Mouse (Mus musculus) retina, adult 2 months (tissue): ENCODE measurements at regions not wholly inside any gene's neighbourhood (a gene's known extent, or its start where the extent isn't known, plus 50 kb on each side); places are given as distances from the start of the nearest gene placed in this dataset.

ENCODE experiments used
- DNase-seq: peaks from one replicate; pipeline ENCODE4 v3.0.0-alpha.2; 2012; ENCODE audit warnings: low read depth, low spot score

GRCm38 (mm10) chr3:18932983-18933726 is 695.3 kb downstream of the 1700064H15Rik start:
- DNase-seq, result no peak

GRCm38 (mm10) chr3:18934891-18935290 is 693.6 kb downstream of the 1700064H15Rik start:
- no peak for DNase-seq

DNA sequence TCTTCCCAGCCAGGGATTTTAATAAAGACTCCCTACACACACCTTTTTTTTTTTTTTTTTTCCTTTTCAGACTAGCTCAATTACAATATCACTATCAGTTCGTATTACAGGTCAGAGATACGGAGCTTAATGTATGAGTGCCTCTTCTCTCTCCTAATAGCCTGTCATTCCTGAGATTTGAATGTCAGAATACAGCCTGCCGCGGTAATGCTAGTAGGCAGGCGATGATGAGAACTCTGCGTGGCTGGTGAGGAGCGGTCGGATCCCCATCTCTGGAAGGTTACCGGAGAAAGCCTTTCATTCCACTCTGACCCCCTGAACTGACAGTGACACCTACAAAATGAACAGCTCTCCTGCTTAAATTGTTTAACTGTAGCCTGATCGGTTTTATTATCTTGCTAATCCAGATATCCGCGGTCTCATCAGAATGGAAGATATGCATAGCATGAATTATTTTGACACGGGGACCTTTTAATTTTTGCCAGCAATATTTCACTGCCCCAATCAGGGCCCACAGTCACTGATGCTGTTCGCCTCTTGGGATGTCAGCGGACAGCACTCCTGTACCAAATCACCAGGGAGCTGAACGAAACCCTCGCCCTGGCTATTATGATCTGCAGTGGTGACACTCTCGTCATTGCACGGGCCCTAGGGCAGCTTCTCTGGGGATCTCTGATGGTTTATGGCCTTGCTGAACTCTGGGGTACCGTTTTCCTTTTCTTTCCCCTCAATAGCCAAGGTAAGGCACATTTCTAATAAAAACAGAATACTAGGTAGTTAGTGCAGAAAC is 690.9 kb downstream of the 1700064H15Rik start:
- DNase-seq, result no peak

- no peak for DNase-seq
Measured at GRCm38 (mm10) chr3:18941301-18942177, 686.9 kb downstream of the 1700064H15Rik start.

GRCm38 (mm10) chr3:18960341-18960740 is 668.1 kb downstream of the 1700064H15Rik start:
- no peak for DNase-seq

- no peak for DNase-seq
Measured at GRCm38 (mm10) chr3:18988662-18989061, 639.8 kb downstream of the 1700064H15Rik start.

DNA sequence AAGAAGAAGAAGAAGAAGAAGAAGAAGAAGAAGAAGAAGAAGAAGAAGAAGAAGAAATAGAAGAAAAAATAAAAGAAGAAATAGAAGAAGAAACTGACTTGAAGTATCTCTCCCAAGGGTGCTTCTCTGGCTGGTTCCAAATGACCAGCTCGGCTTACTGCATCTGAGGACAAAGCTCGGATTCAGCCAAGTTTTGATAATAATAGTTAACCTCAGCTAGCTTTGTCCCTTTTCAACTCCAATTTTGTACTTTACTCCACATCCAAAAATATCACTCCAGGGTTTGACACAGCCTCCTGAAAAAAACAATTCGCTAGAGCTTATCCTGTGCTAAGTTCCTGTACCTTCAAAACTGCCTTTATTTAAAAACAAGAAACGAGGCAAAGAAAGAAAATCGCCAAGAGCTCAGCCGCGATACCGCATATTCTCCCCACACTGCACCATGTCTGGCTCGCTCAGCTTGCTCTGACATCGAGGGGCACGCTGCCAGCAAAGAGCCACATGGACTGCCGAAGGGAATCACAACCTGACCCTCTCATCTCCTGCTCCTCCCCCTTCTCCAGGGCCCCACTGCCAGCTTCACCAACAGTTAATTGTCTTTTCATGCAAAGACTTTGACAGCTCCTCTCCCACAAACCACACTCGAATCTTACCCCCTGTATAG is 638.8 kb downstream of the 1700064H15Rik start:
- peak; percentile 13 for DNase-seq

- DNase-seq, result no peak
Measured at GRCm38 (mm10) chr3:19000179-19000578, 628.3 kb downstream of the 1700064H15Rik start.

- DNase-seq, result no peak
Measured at GRCm38 (mm10) chr3:19002056-19002455, 626.4 kb downstream of the 1700064H15Rik start.

- no peak for DNase-seq
Measured at GRCm38 (mm10) chr3:19004792-19005191, 623.7 kb downstream of the 1700064H15Rik start.

DNA sequence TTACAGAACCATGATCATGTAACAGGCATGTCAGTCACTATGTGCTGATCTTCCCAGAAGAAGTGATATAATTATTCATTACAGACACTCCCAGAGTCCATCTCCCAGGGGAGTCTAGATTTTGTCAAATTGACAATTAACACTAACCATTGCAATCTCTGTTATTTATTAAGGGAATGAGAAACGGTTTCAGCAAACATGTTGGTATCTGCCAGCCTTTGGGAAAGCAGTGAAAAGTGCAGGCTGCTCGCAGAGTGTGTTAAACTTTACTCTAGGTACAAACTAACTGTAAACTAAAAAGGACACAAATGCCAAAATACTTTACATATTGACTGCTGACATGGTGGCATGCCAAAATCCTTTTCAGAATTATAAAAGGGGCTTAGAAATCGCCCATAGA is 583.9 kb downstream of the 1700064H15Rik start:
- DNase-seq, result no peak

DNA sequence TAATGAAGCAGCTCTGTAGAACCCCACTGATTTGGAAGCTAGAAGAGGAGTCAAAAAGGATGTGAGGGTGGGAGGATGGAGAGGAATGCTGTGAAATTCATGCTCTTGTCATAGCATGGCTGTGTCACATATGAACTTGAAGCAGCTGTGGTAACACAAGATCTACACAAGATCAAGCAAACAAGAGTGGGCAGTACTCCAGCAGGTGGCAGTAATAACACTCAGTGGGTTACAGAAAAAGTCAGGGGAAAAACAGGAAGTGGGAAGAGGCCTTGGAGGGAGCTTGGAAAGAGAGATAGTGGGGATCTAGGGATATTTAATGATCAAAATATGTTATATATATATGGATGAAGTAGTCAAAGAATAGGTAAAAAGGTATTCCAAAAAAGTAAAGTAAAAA is 582.5 kb downstream of the 1700064H15Rik start:
- DNase-seq, result no peak

GRCm38 (mm10) chr3:19046610-19047009 is 581.9 kb downstream of the 1700064H15Rik start:
- no peak for DNase-seq

DNA sequence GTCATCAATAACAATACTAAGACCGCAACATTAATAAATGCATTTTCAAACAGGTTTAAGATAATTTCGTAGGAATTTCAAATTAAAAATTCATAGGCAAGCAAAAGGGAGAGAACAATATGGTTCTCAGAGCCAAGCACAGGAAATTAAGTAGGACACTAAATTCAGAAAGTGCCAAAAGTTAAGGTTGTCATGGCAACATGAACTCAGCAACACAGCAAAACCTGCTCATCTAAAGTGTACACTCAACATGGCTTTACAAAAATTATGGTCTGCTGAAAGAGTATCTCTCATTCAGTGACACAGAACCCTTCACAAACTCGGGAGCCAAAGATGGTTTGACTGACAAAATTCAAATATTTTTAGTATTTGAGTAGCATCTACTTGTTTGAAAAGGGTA is 572.5 kb downstream of the 1700064H15Rik start:
- no peak for DNase-seq

DNA sequence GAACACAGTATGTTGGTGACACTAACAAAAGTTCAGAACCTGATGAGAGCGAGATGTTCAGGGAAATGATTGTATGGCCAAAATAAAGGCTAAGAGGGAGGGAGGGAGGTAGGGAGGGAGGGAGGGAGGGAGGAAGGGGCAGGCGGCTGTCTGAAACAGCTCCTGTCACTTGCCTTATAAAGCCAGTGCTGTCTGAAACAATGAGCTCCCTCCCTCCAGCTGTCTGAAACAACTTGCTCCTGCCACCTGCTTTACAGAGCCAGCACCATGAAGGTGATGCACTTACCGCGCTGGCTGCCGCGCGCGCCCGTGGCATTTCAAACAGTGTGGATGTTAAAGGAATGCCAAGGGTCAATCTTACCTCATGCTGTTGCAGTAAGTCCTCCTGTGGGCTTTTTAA is 571.9 kb downstream of the 1700064H15Rik start:
- no peak for DNase-seq

DNA sequence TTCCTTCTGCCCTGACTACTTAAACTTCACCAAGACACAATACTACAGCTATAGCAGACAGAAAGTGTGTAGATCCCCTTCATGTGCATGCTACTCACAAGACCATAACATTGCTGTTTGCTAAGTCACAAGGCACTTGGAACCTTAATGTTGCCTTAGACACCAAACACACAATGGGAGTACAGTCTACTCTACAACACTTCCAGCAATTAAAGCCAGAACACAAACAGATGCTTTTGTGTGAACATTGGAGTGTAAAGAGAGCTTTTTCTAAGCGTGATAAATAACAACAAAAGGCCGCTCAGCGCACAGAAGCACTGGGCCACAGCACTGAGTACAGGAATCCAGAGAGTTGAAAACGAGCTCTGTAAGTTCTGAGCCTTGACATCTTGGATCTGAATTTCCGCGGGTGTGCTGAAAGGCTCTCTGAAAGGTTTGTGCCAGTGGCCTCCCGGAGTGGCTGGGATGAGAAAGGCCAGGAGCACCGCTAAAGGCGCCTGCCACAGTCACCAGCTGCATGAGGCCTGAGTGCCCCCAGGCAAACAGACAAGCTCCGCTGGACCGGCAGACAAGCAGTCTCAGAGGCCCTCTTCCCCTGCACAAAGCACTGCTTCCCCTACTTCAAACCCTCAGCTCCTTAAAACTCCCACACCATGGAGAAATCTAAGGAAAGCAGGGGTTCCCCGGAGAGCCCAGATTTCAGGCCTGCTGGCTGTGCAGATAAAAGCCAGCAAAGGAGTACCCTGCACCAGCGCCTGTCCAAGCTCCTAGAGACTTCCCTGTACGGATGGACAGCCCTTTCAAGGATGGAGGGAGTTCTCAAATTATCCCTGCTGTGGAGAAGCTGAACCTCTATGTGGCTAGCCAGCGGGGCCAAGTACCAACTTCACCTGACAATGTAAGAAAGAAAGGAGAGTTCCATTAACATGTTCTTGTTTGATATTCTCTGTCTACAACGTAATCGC is 568.3 kb downstream of the 1700064H15Rik start:
- DNase-seq, result no peak

DNA sequence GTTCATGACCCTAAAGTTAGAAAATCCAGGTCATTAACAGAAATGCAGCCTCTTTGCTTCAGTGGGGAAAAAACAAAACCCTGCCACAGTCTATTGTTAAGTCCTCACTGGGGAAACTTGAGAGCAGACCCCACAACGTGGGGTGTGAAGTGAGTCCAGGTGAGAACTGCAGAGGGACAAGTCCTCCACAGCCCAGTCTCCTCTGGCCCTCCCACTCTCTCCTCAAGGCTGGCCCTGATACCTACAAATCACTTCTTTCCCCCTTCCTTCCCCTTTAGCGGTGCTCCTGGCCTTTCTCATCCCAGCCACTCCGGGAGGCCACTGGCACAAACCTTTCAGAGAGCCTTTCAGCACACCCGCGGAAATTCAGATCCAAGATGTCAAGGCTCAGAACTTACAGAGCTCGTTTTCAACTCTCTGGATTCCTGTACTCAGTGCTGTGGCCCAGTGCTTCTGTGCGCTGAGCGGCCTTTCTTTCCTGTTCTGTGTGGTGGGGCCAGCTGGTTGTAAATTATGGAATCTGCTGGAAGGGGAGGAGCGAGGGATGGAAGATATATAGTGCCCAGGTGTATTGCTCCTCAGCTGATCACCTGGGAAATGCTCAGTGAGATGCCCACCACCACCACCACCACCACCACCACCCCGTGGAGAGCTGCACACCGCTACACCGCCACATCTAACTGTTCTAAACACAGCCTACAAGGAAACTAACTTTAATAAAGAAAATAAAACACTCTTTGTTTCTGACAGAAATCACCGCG is 566.8 kb downstream of the 1700064H15Rik start:
- no peak for DNase-seq

DNA sequence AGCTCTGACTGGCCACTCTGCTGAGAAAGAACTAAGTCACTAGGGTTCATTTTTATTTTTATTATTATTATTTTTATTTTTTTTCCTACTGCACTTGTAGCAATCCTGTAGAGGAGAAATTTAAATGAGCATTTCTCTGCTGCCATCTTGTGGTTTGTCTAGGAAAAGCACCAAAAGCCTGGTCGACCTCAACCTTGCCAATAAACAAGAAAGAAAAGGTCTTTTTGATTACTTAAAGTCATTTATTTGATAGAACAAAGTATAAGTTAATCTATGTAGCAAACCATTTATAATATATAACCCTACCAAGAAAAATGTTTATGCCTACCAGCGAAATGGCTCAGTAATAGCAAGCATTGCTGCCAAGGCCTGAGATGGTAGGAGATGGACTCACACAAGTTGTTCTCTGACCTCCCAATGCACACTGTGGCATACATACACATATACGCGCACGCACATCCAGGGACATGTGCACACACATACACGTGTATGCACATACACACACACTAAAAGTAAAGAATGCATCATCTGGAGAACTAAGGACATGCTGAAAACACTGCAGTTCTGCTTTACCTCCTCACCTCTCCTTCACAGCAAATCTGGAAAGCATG is 566.1 kb downstream of the 1700064H15Rik start:
- DNase-seq, result peak; percentile 18

- no peak for DNase-seq
Measured at GRCm38 (mm10) chr3:19067141-19067757, 561.2 kb downstream of the 1700064H15Rik start.
